Mouse (Mus musculus) frontal cortex, postnatal 14 days (tissue): ENCODE measurements around the gene Cplane1.

Experiments used
- DNase-seq, 2 experiments: peaks; one replicate each; pipeline ENCODE4 v3.0.0; 2022; ENCODE audit warnings: low spot score in 2 of 2

Cplane1 gene

GRCm38 (mm10) chr15:8294150-8294549 lies 125.2 kb downstream of the Cplane1 start:
- no peak for DNase-seq

GRCm38 (mm10) chr15:8302944-8303343 lies 134.0 kb downstream of the Cplane1 start:
- no peak for DNase-seq

- no peak for DNase-seq
These were observed 136.6 kb downstream of the Cplane1 start for GRCm38 (mm10) chr15:8305474-8305873.

GRCm38 (mm10) chr15:8317381-8317780 lies 148.5 kb downstream of the Cplane1 start:
- DNase-seq: no peak

- no peak for DNase-seq
These were observed 150.3 kb downstream of the Cplane1 start for GRCm38 (mm10) chr15:8319191-8319590.
